Mouse (Mus musculus) liver, embryonic 13.5 days (tissue): ENCODE measurements around the gene Hoxb3. TPM values are rescaled to one million over a fixed set of nuclear protein-coding genes. Genes with fewer than 3 reads are reported as not detected.
A peak's percentile ranks its signal among the peaks of the same experiment; 100 is the strongest.

Experiments
- ATAC-seq: fragments of 200-750 bp; cut with Nextera tagmentation; 2 replicates; pipeline ENCODE4 v1.8.0; 2017; ENCODE audit warnings: low read depth, mild to moderate bottlenecking, moderate number of reproducible peaks, moderate library complexity
- DNase-seq: peaks from one replicate; pipeline ENCODE4 v3.0.0; 2022
- H3K27ac ChIP-seq: fragments of 300-500 bp; sonication (generic); 2 replicates; pipeline ENCODE4 v1.5.1; 2015; ENCODE audit warnings: moderate library complexity, mild to moderate bottlenecking, inconsistent platforms
- H3K27me3 ChIP-seq: fragments of 300-500 bp; sonication (generic); 2 replicates; pipeline ENCODE4 v1.6.1; 2015; ENCODE audit warnings: mild to moderate bottlenecking, inconsistent platforms
- H3K36me3 ChIP-seq: fragments of 300-500 bp; sonication (generic); 2 replicates; pipeline ENCODE4 v1.6.1; 2015; ENCODE audit warnings: mild to moderate bottlenecking, inconsistent platforms
- H3K4me1 ChIP-seq: fragments of 300-500 bp; sonication (generic); replicated peaks from 2 replicates; pipeline ENCODE4 v1.6.1; 2015; ENCODE audit warnings: inconsistent platforms
- H3K4me2 ChIP-seq: fragments of 300-500 bp; sonication (generic); 2 replicates; pipeline ENCODE4 v1.6.1; 2015; ENCODE audit warnings: inconsistent platforms, mild to moderate bottlenecking, moderate library complexity
- H3K4me3 ChIP-seq: fragments of 300-500 bp; sonication (generic); replicated peaks from 2 replicates; pipeline ENCODE4 v1.5.1; 2015; ENCODE audit warnings: mild to moderate bottlenecking, inconsistent platforms
- H3K9ac ChIP-seq: fragments of 300-500 bp; sonication (generic); 2 replicates; pipeline ENCODE4 v1.6.1; 2015; ENCODE audit warnings: mild to moderate bottlenecking, inconsistent platforms
- H3K9me3 ChIP-seq: fragments of 300-500 bp; sonication (generic); replicated peaks from 2 replicates; pipeline ENCODE4 v1.6.1; 2016; ENCODE audit warnings: inconsistent platforms
- WGBS: fragments of 180-500 bp; shearing (Covaris S2); methylation state at CpG from one replicate; pipeline ENCODE4 v1.1.7; 2015; ENCODE audit not compliant: insufficient replicate concordance; 5-methylcytosine and 5-hydroxymethylcytosine counted together
- polyA plus RNA-seq: library from polyadenylated mRNA; unstranded; fragments of >200 nt; fragmentation: Nextera tagmentation; extraction: Ambion mirVana; gene quantifications from 2 replicates; pipeline ENCODE4 v1.2.1, GENCODE M21; 2015

The Hoxb3 gene
- polyA plus RNA-seq, 1 experiment from 2014 or later: 0.13 TPM

- no peaks in the 10 kb centered on the region for H3K9me3 ChIP-seq
- peak overlapping the region; percentile 41 for H3K4me2 ChIP-seq
These were observed 24.0 kb upstream of the Hoxb3 start for GRCm38 (mm10) chr11:96298895-96299667.

GRCm38 (mm10) chr11:96299781-96300180, 23.3 kb upstream of the Hoxb3 start:
- Histone ChIP-seq H3K27me3 (peaks cover 100% of the 10 kb centered on the region), H3K4me2 (0 out of 2 replicates have a peak overlapping the region, but pooled peaks have one; percentile 41), H3K9me3 (no peaks in the 10 kb centered on the region), H3K36me3 (no peaks in the 10 kb centered on the region), H3K4me1 (peaks cover 4% of the 10 kb centered on the region; the same call in 1 of the 2 replicates), H3K4me3 (no peak overlapping the region), H3K9ac (no peak overlapping the region), H3K27ac (no peak overlapping the region)
- no peak for DNase-seq
- 2% methylated on average over 9 of the region's 9 CpGs for WGBS
- ATAC-seq: no peak

More at GRCm38 (mm10) chr11:96298895-96299667, 24.0 kb upstream of the Hoxb3 start:
- H3K36me3 ChIP-seq: no peaks in the 10 kb centered on the region
- no peak overlapping the region for H3K9ac ChIP-seq
- peak overlapping the region; percentile 31 for H3K4me3 ChIP-seq
- H3K27ac ChIP-seq: no peak overlapping the region
- WGBS: 2% methylated on average over 66 of the region's 66 CpGs
- ATAC-seq: no peak
- no peak for DNase-seq
- peaks cover 4% of the 10 kb centered on the region; the same call in 1 of the 2 replicates for H3K4me1 ChIP-seq
- H3K27me3 ChIP-seq: peaks cover 100% of the 10 kb centered on the region

- 2% methylated on average over 35 of the region's 35 CpGs for WGBS
- H3K27ac ChIP-seq: no peak overlapping the region
- 0 out of 2 replicates have a peak overlapping the region, but pooled peaks have one; percentile 3 for H3K4me3 ChIP-seq
- no peaks in the 10 kb centered on the region for H3K36me3 ChIP-seq
- ATAC-seq: no peak
- peaks cover 100% of the 10 kb centered on the region for H3K27me3 ChIP-seq
- no peak overlapping the region for H3K9ac ChIP-seq
- H3K4me1 ChIP-seq: peaks cover 4% of the 10 kb centered on the region; the same call in 1 of the 2 replicates
- H3K9me3 ChIP-seq: no peaks in the 10 kb centered on the region
- no peak for DNase-seq
- peak overlapping the region; percentile 23; the same call in 1 of the 2 replicates for H3K4me2 ChIP-seq
These were observed 22.6 kb upstream of the Hoxb3 start for GRCm38 (mm10) chr11:96300354-96301063.

- Histone ChIP-seq H3K4me1 (peaks cover 4% of the 10 kb centered on the region; the same call in 1 of the 2 replicates), H3K9me3 (no peaks in the 10 kb centered on the region), H3K36me3 (no peaks in the 10 kb centered on the region), H3K27ac (no peak overlapping the region), H3K4me2 (no peak overlapping the region), H3K27me3 (peaks cover 100% of the 10 kb centered on the region), H3K9ac (no peak overlapping the region), H3K4me3 (no peak overlapping the region)
- no peak for DNase-seq
- ATAC-seq: no peak
- whole genome bisulfite sequencing: 22% methylated on average over 10 of the region's 10 CpGs
These were observed 22.1 kb upstream of the Hoxb3 start for GRCm38 (mm10) chr11:96301064-96301431.

- Histone ChIP-seq H3K9me3 (no peaks in the 10 kb centered on the region), H3K27me3 (peaks cover 100% of the 10 kb centered on the region), H3K4me2 (no peak overlapping the region), H3K9ac (no peak overlapping the region), H3K4me1 (peaks cover 4% of the 10 kb centered on the region; the same call in 1 of the 2 replicates), H3K4me3 (no peak overlapping the region), H3K36me3 (no peaks in the 10 kb centered on the region), H3K27ac (no peak overlapping the region)
- ATAC-seq: no peak
- WGBS: 13% methylated on average over 15 of the region's 15 CpGs
- no peak for DNase-seq
These were observed 21.3 kb upstream of the Hoxb3 start for GRCm38 (mm10) chr11:96301837-96302236.

GRCm38 (mm10) chr11:96302381-96303150, 20.6 kb upstream of the Hoxb3 start:
- Histone ChIP-seq H3K4me2 (no peak overlapping the region), H3K9me3 (no peaks in the 10 kb centered on the region), H3K27me3 (peaks cover 100% of the 10 kb centered on the region), H3K9ac (no peak overlapping the region), H3K4me1 (peaks cover 4% of the 10 kb centered on the region; the same call in 1 of the 2 replicates), H3K4me3 (no peak overlapping the region), H3K27ac (no peak overlapping the region), H3K36me3 (no peaks in the 10 kb centered on the region)
- WGBS: 29% methylated on average over 23 of the region's 23 CpGs
- ATAC-seq (no peak), DNase-seq (no peak)

GRCm38 (mm10) chr11:96303151-96304099, 19.7 kb upstream of the Hoxb3 start, which contains the start of gene Hoxb5:
Hoxb5 (plus strand) TSS chr11:96303336.
- H3K9me3 ChIP-seq: no peaks in the 10 kb centered on the region
- ATAC-seq: no peak
- H3K4me1 ChIP-seq: peaks cover 4% of the 10 kb centered on the region; the same call in 1 of the 2 replicates
- peak within 1 kb of the TSS; percentile 36 for H3K9ac ChIP-seq
- peak within 1 kb of the TSS; percentile 30 for H3K4me3 ChIP-seq
- no peak within 1 kb of the TSS for H3K27ac ChIP-seq
- H3K27me3 ChIP-seq: peaks cover 100% of the 10 kb centered on the region
- 1% methylated on average over 69 of the region's 69 CpGs for WGBS
- H3K36me3 ChIP-seq: no peaks in the 10 kb centered on the region
- DNase-seq: no peak
- H3K4me2 ChIP-seq: peak within 1 kb of the TSS; percentile 48

- peak overlapping the region; percentile 48 for H3K4me2 ChIP-seq
- peak overlapping the region; percentile 30 for H3K4me3 ChIP-seq
- peaks cover 100% of the 10 kb centered on the region for H3K27me3 ChIP-seq
- H3K4me1 ChIP-seq: peaks cover 4% of the 10 kb centered on the region; the same call in 1 of the 2 replicates
- no peak overlapping the region for H3K27ac ChIP-seq
- no peak overlapping the region for H3K9ac ChIP-seq
- ATAC-seq (no peak), DNase-seq (no peak)
- H3K36me3 ChIP-seq: no peaks in the 10 kb centered on the region
- no peaks in the 10 kb centered on the region for H3K9me3 ChIP-seq
- WGBS: 5% methylated on average over 38 of the region's 38 CpGs
These were observed 18.5 kb upstream of the Hoxb3 start for GRCm38 (mm10) chr11:96304381-96305195.

- WGBS: 52% methylated on average over 6 of the region's 6 CpGs
- Histone ChIP-seq H3K4me2 (no peak overlapping the region), H3K4me1 (peaks cover 8% of the 10 kb centered on the region; the same call in 1 of the 2 replicates), H3K27me3 (peaks cover 100% of the 10 kb centered on the region), H3K27ac (no peak overlapping the region), H3K9ac (no peak overlapping the region), H3K9me3 (no peaks in the 10 kb centered on the region), H3K36me3 (no peaks in the 10 kb centered on the region), H3K4me3 (no peak overlapping the region)
- ATAC-seq (no peak), DNase-seq (no peak)
These were observed 17.5 kb upstream of the Hoxb3 start for GRCm38 (mm10) chr11:96305505-96306182.
